Mouse (Mus musculus) layer of hippocampus, adult 2 months (tissue): Measurements from ENCODE around the gene Ddx60. TPM values are rescaled to one million over a fixed set of nuclear protein-coding genes. Genes with fewer than 3 reads are reported as not detected.

Experiments
- DNase-seq, 2 experiments: peaks; one replicate each; pipeline ENCODE4 v3.0.0; 2022; ENCODE audit warnings: low spot score in 2 of 2
- H3K27ac ChIP-seq: fragments of 200-600 bp; 2 replicates; pipeline ENCODE4 v1.8.1; 2022
- H3K4me3 ChIP-seq: fragments of 200-600 bp; 2 replicates; pipeline ENCODE4 v1.8.1; 2022; ENCODE audit warnings: mild to moderate bottlenecking
- CTCF ChIP-seq: fragments of 200-600 bp; conservative IDR thresholded peaks from 2 replicates; pipeline ENCODE4 v1.8.1; 2022; ENCODE audit warnings: antibody characterized with exemption, mild to moderate bottlenecking, moderate library complexity
- total RNA-seq, 2 experiments: library from RNA; stranded (reverse); gene quantifications; 2 replicates each; pipeline ENCODE4 v1.2.3; 2021

The Ddx60 gene
- total RNA-seq, 2 experiments from 2014 or later = 0.20 to 0.44 TPM

DNA sequence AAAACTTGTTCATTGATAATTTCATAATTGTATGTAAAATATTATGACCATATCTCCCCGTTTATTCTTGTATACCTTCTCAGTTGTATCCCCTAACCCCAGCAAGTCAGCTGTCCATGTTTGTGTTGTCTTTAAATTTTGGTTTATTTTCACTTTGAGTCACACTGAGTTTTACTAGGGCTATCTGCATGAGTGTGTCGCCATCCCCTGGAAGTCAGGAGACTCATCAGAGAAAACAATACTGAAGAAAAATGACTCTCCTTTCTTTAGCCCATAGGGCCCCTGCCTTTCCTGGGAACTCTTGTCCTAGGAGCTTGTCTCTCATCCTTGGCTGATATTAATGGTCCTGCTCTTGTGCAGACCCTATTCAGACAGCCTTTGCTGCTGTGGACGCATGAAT, 106.5 kb downstream of the Ddx60 start:
- TF ChIP-seq CTCF = peak; percentile 48
- DNase-seq = no peak
- Histone ChIP-seq H3K27ac (no peak overlapping the region), H3K4me3 (no peak overlapping the region)

DNA sequence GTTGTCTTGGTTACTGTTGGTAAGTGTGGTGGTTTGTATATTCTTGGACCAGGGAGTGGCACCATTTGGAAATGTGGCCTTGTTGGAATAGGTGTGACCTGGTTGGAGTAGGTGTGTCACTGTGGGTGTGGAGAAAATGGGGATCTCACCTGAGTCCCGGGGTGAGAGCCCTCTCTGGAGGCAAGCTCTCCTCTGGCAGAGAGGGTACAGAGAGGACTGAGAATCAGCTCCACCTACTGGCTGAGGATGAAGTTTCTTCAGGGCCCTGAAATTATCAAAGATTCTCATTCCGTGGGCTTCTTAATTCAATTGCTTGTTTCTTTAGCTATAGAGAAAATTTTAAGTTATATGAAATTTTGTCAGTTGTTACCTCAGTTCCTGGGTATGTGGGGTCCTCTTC, 118.9 kb downstream of the Ddx60 start:
- H3K4me3 ChIP-seq = no peak overlapping the region
- peak; percentile 63 for TF ChIP-seq CTCF
- H3K27ac ChIP-seq = no peak overlapping the region
- no peak for DNase-seq

DNA sequence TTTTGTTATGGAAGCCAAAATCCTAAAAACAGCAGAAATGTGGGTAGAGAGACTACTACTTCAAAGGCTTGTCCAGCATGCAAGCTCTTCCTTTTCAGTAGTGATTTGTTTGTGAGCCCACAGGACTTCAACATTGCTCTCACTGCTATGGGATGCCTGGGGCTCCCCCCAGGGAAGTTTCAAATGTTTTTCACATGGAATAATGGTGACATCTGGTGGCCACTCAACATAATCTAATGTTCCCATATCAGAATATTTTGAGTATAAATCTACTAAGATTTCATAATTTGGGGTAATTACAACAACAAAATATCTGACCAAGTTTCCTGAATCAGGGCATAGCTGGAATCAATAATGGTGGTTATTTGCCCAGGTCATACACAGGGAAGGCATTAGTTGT, 132.5 kb downstream of the Ddx60 start:
- DNase-seq = peak; percentile 16 to 29
- no peak overlapping the region for H3K4me3 ChIP-seq
- peak; percentile 83 for TF ChIP-seq CTCF

DNA sequence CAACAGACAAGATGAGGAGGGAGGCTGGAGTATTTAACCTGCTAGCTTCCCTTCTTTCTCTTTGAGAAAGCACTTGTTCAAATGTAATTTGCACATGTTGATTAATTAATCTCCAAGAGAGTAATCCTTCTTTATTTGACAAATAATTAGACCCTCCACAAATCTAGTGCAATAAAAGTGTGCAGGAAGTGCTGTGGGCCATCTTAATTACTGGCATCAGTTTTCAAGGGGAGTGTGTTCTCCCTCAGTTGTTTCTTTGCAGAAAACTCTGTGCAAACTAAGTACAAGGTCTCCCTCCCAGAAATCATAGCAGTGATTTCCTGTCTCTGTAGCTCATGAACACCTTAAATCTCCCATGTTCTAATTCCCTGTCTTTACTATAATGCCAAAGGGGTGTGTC, 140.4 kb downstream of the Ddx60 start:
- no peak for TF ChIP-seq CTCF
- DNase-seq = no peak

More for the DNA sequence above, 132.5 kb downstream of the Ddx60 start:
- H3K27ac ChIP-seq = no peak overlapping the region

DNA sequence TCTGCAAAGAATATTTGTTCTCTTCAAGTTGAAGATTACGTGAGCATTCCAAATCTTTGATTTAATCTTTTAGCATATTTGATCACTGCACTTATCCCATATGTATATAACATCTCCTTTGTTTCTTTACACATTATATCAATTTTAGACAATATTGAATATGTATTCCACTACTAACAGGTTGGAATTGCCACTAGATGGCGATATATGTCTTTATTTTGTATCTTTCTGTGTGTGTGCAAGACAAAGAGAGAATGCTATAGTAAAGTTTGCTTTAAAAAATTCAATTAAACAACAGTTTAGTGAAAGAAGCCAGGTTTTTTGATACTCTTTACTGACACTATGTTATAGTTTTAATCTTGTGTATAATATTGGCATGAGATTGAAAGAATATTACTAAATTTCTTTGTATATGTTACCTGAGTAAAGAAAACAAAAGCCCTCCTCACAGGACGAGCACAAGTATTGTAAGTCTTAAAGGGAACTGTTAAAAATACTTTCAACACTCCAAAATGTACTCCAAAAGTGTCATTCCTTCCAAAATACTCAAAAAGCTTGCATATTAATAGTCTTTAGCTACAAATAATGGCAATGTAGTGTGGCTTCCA, 152.4 kb downstream of the Ddx60 start:
- peak; percentile 87 for TF ChIP-seq CTCF
- H3K27ac ChIP-seq = no peak overlapping the region
- no peak overlapping the region for H3K4me3 ChIP-seq
- peak; percentile 29 to 36 for DNase-seq

More for the DNA sequence above, 140.4 kb downstream of the Ddx60 start:
- no peak overlapping the region for H3K27ac ChIP-seq
- H3K4me3 ChIP-seq = no peak overlapping the region

DNA sequence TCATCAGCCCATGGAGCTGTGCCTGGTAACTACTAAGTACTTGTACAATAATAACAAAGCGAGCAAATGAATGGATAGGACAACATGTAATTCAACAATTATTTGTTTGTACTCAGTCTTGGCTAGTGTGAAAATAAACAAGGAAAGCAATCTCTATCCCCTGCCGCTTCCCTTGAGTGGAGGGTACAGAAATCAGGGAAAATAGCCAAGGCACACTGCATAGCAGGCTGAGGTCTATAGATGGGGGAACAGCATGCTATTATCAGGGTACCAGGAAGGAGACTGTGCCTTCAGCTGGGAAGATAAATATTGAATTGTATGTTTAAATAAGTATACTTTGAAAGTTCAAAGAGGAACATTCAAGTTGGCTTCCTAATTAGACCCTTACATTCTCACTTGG, 153.9 kb downstream of the Ddx60 start:
- no peak for DNase-seq
- no peak overlapping the region for H3K4me3 ChIP-seq
- no peak for TF ChIP-seq CTCF
- no peak overlapping the region for H3K27ac ChIP-seq

Other genes starting within 250 kb of the Ddx60 start
- gene Palld, start 25.4 kb upstream of the Ddx60 start, total RNA-seq = 1 to 10 TPM; 6.6 to 6.7 TPM
- gene Anxa10, start 195.1 kb downstream of the Ddx60 start, total RNA-seq = not detected